Mouse (Mus musculus): Measurements from ENCODE around the gene Gnai2.
A peak's percentile ranks its signal among the peaks of the same experiment; 100 is the strongest.

Gnai2 gene

GRCm38 (mm10) chr9:107607653-107608245 is 27.4 kb downstream of the Gnai2 start:
- no peak for DNase-seq

- DNase-seq, result no peak
Observed at GRCm38 (mm10) chr9:107607036-107607435, 28.1 kb downstream of the Gnai2 start.

GRCm38 (mm10) chr9:107606591-107606990 is 28.6 kb downstream of the Gnai2 start:
- DNase-seq, result peak; percentile 69

- peak; percentile 79 for DNase-seq
Observed at GRCm38 (mm10) chr9:107605041-107605661, 30.0 kb downstream of the Gnai2 start.

- no peak for DNase-seq
Observed at GRCm38 (mm10) chr9:107603251-107603650, 31.9 kb downstream of the Gnai2 start.

- DNase-seq, result peak; percentile 93
Observed at GRCm38 (mm10) chr9:107602068-107602648, 33.0 kb downstream of the Gnai2 start.

- no peak for DNase-seq
Observed at GRCm38 (mm10) chr9:107601275-107601674, 33.9 kb downstream of the Gnai2 start.

GRCm38 (mm10) chr9:107600745-107601144 is 34.4 kb downstream of the Gnai2 start:
- DNase-seq, result peak; percentile 78

- no peak for DNase-seq
Observed at GRCm38 (mm10) chr9:107599842-107600241, 35.3 kb downstream of the Gnai2 start.

GRCm38 (mm10) chr9:107599433-107599832 is 35.7 kb downstream of the Gnai2 start:
- no peak for DNase-seq

- DNase-seq, result peak; percentile 83
Observed at GRCm38 (mm10) chr9:107598385-107598784, 36.8 kb downstream of the Gnai2 start.

- no peak for DNase-seq
Observed at GRCm38 (mm10) chr9:107596619-107597569, 38.3 kb downstream of the Gnai2 start.

- DNase-seq, result peak; percentile 69
Observed at GRCm38 (mm10) chr9:107594281-107595062, 40.7 kb downstream of the Gnai2 start.

- DNase-seq, result peak; percentile 94
Observed at GRCm38 (mm10) chr9:107593101-107593976, 41.8 kb downstream of the Gnai2 start.

GRCm38 (mm10) chr9:107590773-107591060 is 44.5 kb downstream of the Gnai2 start:
- DNase-seq, result peak; percentile 88

GRCm38 (mm10) chr9:107590058-107590772 is 45.0 kb downstream of the Gnai2 start:
- peak; percentile 85 for DNase-seq

- DNase-seq, result peak; percentile 82
Observed at GRCm38 (mm10) chr9:107587833-107588639, 47.1 kb downstream of the Gnai2 start.

- DNase-seq, result peak; percentile 100
Observed at GRCm38 (mm10) chr9:107586974-107587832, 48.0 kb downstream of the Gnai2 start, which contains the start of gene Ifrd2. Gene Ifrd2, plus strand, starts transcription at chr9:107587642.

GRCm38 (mm10) chr9:107586504-107586903 is 48.7 kb downstream of the Gnai2 start:
- DNase-seq, result no peak
